ENCODE assay signal across 10 mouse cellular contexts in the genomic region with DNA sequence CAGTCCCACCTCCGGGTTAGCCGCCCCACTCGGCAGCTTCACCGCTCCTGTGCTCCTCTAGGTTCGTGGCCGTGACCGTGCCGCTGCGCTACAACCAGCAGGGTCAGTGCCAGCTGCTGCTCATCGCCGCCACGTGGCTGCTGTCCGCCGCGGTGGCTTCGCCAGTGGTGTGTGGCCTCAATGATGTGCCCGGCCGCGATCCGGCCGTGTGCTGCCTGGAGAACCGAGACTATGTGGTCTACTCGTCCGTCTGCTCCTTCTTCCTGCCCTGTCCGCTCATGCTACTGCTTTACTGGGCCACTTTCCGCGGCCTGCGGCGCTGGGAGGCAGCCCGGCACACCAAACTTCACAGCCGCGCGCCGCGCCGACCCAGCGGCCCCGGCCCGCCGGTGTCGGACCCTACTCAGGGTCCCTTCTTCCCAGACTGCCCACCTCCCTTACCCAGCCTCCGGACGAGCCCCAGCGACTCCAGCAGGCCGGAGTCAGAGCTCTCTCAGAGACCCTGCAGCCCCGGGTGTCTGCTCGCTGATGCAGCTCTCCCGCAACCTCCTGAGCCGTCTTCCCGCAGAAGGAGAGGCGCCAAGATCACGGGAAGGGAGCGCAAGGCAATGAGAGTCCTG. TPM values are rescaled to one million over a fixed set of nuclear protein-coding genes. Genes with fewer than 3 reads are reported as not detected.
DNase-seq lines count a peak whose midpoint lies in the region; ATAC-seq and TF ChIP-seq lines count a peak whose summit lies in the region.
"Had no signal": no experiment of that assay in that cellular context is flagged by ENCODE, and none has a peak within 500 bp of the region (broad histone marks: within the 10 kb centered on the region; RNA-seq: fewer than 3 reads in every experiment).

No protein-coding gene starts in this region.

- peaks cover 12% of the 10 kb centered on the region for H3K36me3 ChIP-seq in midbrain, embryonic 12.5 days

- peak overlapping the region; percentile 44; the same call in 1 of the 2 replicates for H3K9ac ChIP-seq in midbrain, embryonic 12.5 days (replicated peaks)

- H3K27ac ChIP-seq in gastrocnemius, adult 2 months: no peak overlapping the region
- H3K27ac ChIP-seq in midbrain, embryonic 12.5 days (replicated peaks): no peak overlapping the region

- TF ChIP-seq CTCF in gastrocnemius, adult 2 months (IDR thresholded peaks at IDR 0.05): peak; percentile 17; the same call in 1 of the 2 replicates

- H3K9me3 ChIP-seq in midbrain, embryonic 12.5 days: no peaks in the 10 kb centered on the region

- H3K27me3 ChIP-seq in midbrain, embryonic 12.5 days: peaks cover 68% of the 10 kb centered on the region

- ATAC-seq in midbrain, embryonic 12.5 days (ENCODE audit: low FRiP score, low read depth): 0 out of 2 replicates have a peak, but pooled peaks have one; percentile 25

- peak; percentile 64 for DNase-seq in gastrocnemius, adult 2 months
- no peak for DNase-seq in gastrocnemius, postnatal 36 days
- peak; percentile 70 for DNase-seq in adrenal gland, postnatal 14 days
- DNase-seq in forelimb bud, embryonic 11.5 days (ENCODE audit: low read depth, low spot score): peak; percentile 17
- DNase-seq in kidney, postnatal 4 days: peak; percentile 56 to 66
- DNase-seq in thymus, postnatal 10 days (ENCODE audit: low spot score in 2 of 2): no peak
- DNase-seq in thymus, postnatal 0 days (ENCODE audit: low spot score): no peak

- intact Hi-C loops in gastrocnemius, adult 2 months (cut with DNase I): no loop called here
- intact Hi-C loops in gastrocnemius, postnatal 36 days (cut with DNase I): no loop called here

- peak overlapping the region; percentile 48 for H3K4me2 ChIP-seq in midbrain, embryonic 12.5 days (replicated peaks)

- H3K4me3 ChIP-seq in gastrocnemius, adult 2 months: peak overlapping the region; percentile 60
- H3K4me3 ChIP-seq in midbrain, embryonic 12.5 days: peak overlapping the region; percentile 34

- peaks cover 30% of the 10 kb centered on the region for H3K4me1 ChIP-seq in midbrain, embryonic 12.5 days

- 1% methylated on average over 53 of the region's 53 CpGs for WGBS in midbrain, embryonic 12.5 days

RNA-seq across cellular contexts. Expression of a gene that starts 2.2 kb away (rescaled TPM):
- not detected for total RNA-seq in gastrocnemius, adult 2 months (2021)
- not detected for total RNA-seq in gastrocnemius, postnatal 36 days (2021)
- 1.1 and 2.3 TPM in 2 replicates for total RNA-seq in adrenal gland, postnatal 14 days (2021)
- polyA plus RNA-seq in midbrain, embryonic 12.5 days (2016; fragmentation: Nextera tagmentation; extraction: Ambion mirVana): 0.39 and 0.68 TPM in 2 replicates
- polyA plus RNA-seq in thymus, postnatal 0 days (2015; fragmentation: Nextera tagmentation; extraction: Ambion mirVana): 0.33 and 0.40 TPM in 2 replicates
- total RNA-seq: MEL had no signal

RNA-seq across cellular contexts. Expression of a gene that starts 15.0 kb away (rescaled TPM):
- not detected for total RNA-seq in gastrocnemius, adult 2 months (2021)
- total RNA-seq in gastrocnemius, postnatal 36 days (2021): not detected
- 2.3 and 3.2 TPM in 2 replicates for total RNA-seq in adrenal gland, postnatal 14 days (2021)
- 0.64 and 1.3 TPM in 2 replicates for polyA plus RNA-seq in midbrain, embryonic 12.5 days (2016; fragmentation: Nextera tagmentation; extraction: Ambion mirVana)
- 3.9 and 5.0 TPM in 2 replicates for polyA plus RNA-seq in thymus, postnatal 0 days (2015; fragmentation: Nextera tagmentation; extraction: Ambion mirVana)
- total RNA-seq: left cerebral cortex, postnatal 10 days; MEL had no signal

RNA-seq across cellular contexts. Expression of a gene that starts 17.4 kb away (rescaled TPM):
- not detected for total RNA-seq in gastrocnemius, adult 2 months (2021)
- under 1 TPM in 1 of 2 experiments, not detected in 1; 0.12 TPM for total RNA-seq in gastrocnemius, postnatal 36 days (2021)
- 8.0 and 10.6 TPM in 2 replicates for total RNA-seq in adrenal gland, postnatal 14 days (2021)
- polyA plus RNA-seq in midbrain, embryonic 12.5 days (2016; fragmentation: Nextera tagmentation; extraction: Ambion mirVana): not detected in 2 replicates
- 0.42 and 0.73 TPM in 2 replicates for polyA plus RNA-seq in thymus, postnatal 0 days (2015; fragmentation: Nextera tagmentation; extraction: Ambion mirVana)
- total RNA-seq: left cerebral cortex, postnatal 10 days; MEL had no signal

RNA-seq across cellular contexts. Expression of a gene that starts 27.7 kb away (rescaled TPM):
- total RNA-seq in gastrocnemius, adult 2 months (2021): 1 to 10 TPM; 1.1 TPM
- total RNA-seq in gastrocnemius, postnatal 36 days (2021): 1 to 10 TPM in 1 of 2 experiments, under 1 TPM in 1; 0.71 to 2.5 TPM
- total RNA-seq in adrenal gland, postnatal 14 days (2021): 5.2 and 7.7 TPM in 2 replicates
- 0.81 and 0.84 TPM in 2 replicates for polyA plus RNA-seq in midbrain, embryonic 12.5 days (2016; fragmentation: Nextera tagmentation; extraction: Ambion mirVana)
- 46.6 and 46.7 TPM in 2 replicates for polyA plus RNA-seq in thymus, postnatal 0 days (2015; fragmentation: Nextera tagmentation; extraction: Ambion mirVana)

RNA-seq across cellular contexts. Expression of a gene that starts 33.5 kb away (rescaled TPM):
- 10 to 100 TPM; 13.3 to 14.0 TPM for total RNA-seq in gastrocnemius, adult 2 months (2021)
- total RNA-seq in gastrocnemius, postnatal 36 days (2021): 10 to 100 TPM; 13.9 to 14.8 TPM
- 32.5 and 41.2 TPM in 2 replicates for total RNA-seq in adrenal gland, postnatal 14 days (2021)
- 85.9 and 88.3 TPM in 2 replicates for polyA plus RNA-seq in midbrain, embryonic 12.5 days (2016; fragmentation: Nextera tagmentation; extraction: Ambion mirVana)
- 25.6 and 27.6 TPM in 2 replicates for polyA plus RNA-seq in thymus, postnatal 0 days (2015; fragmentation: Nextera tagmentation; extraction: Ambion mirVana)

Comparison
In these comparisons a context has a peak if more than half of its experiments do, and no peak if none do; other contexts are left out.
1. DNase-seq: peak in gastrocnemius, adult 2 months (single experiment), adrenal gland, postnatal 14 days (single experiment), forelimb bud, embryonic 11.5 days (single experiment) and kidney, postnatal 4 days (2 of 2); none in gastrocnemius, postnatal 36 days (0 of 2), thymus, postnatal 10 days (0 of 2) and thymus, postnatal 0 days (single experiment).